ENCODE assay signal across 9 mouse cellular contexts in the genomic region with DNA sequence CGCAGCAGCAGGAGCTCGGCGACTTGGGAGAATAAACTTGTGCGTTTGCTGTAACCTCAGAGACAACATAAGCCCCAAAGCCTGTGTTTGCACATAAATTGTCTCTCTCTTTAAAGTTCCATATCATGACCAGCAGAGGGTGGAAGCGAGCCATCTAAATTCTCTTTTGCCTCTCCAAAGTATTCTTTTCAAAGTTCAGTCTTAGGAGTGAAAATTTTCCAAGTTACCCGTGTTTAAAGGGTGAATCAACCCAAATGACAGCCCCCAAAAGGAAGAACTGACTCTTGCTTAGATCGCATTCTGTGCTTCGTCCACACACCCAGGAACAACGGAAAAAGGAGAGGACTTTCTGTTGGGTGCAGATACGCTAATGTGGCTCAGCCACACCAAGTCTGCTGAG. TPM values are rescaled to one million over a fixed set of nuclear protein-coding genes. Genes with fewer than 3 reads are reported as not detected.
DNase-seq lines count a peak whose midpoint lies in the region; ATAC-seq lines count a peak whose summit lies in the region.
"Had no signal": no experiment of that assay in that cellular context is flagged by ENCODE, and none has a peak within 500 bp of the region (broad histone marks: within the 10 kb centered on the region; RNA-seq: fewer than 3 reads in every experiment).

No protein-coding gene starts in this region.

- 0 out of 2 replicates have a peak overlapping the region, but pooled peaks have one; percentile 52 for H3K9ac ChIP-seq in embryonic facial prominence, embryonic 13.5 days
- no peak overlapping the region for H3K9ac ChIP-seq in liver, embryonic 12.5 days

- H3K4me1 ChIP-seq in embryonic facial prominence, embryonic 13.5 days = peaks cover 12% of the 10 kb centered on the region
- H3K4me1 ChIP-seq in liver, embryonic 12.5 days = no peaks in the 10 kb centered on the region

- H3K4me2 ChIP-seq in embryonic facial prominence, embryonic 13.5 days = peak overlapping the region; percentile 55
- peak overlapping the region; percentile 44 for H3K4me2 ChIP-seq in liver, embryonic 12.5 days

- peak overlapping the region; percentile 28 for H3K4me3 ChIP-seq in embryonic facial prominence, embryonic 13.5 days
- H3K4me3 ChIP-seq in liver, embryonic 12.5 days = no peak overlapping the region

- H3K9me3 ChIP-seq in embryonic facial prominence, embryonic 13.5 days = no peaks in the 10 kb centered on the region
- H3K9me3 ChIP-seq in liver, embryonic 12.5 days (replicated peaks) = no peaks in the 10 kb centered on the region

- DNase-seq in left cerebral cortex, adult 18-20 months (ENCODE audit: low spot score in 2 of 2) = peak; percentile 56 to 74
- no peak for DNase-seq in left cerebral cortex, postnatal 36 days (ENCODE audit: low spot score in 2 of 2)
- DNase-seq in adipocyte (ENCODE audit: low spot score) = peak; percentile 78
- DNase-seq in hindlimb bud, embryonic 11.5 days (ENCODE audit: extremely low spot score, low read depth, low spot score) = peak; percentile 71
- DNase-seq in retina, embryonic 14.5 days (ENCODE audit: low spot score) = peak; percentile 82

- 5% methylated on average over 10 of the region's 10 CpGs for WGBS in embryonic facial prominence, embryonic 13.5 days
- WGBS in liver, embryonic 12.5 days (ENCODE audit: insufficient replicate concordance) = 6% methylated on average over 10 of the region's 10 CpGs

- H3K27me3 ChIP-seq in embryonic facial prominence, embryonic 13.5 days = no peaks in the 10 kb centered on the region
- peaks cover 11% of the 10 kb centered on the region; the same call in 1 of the 2 replicates for H3K27me3 ChIP-seq in liver, embryonic 12.5 days (replicated peaks)

- ATAC-seq in embryonic facial prominence, embryonic 13.5 days (ENCODE audit: insufficient number of reproducible peaks, insufficient read depth, low FRiP score, low TSS enrichment, low read depth) = no peak
- ATAC-seq in liver, embryonic 12.5 days = no peak
- ATAC-seq in monocyte, adult 5-6 weeks (replicated peaks; ENCODE audit: insufficient number of reproducible peaks, low FRiP score, low TSS enrichment, poor library complexity, severe bottlenecking) = no peak

- no peaks in the 10 kb centered on the region for H3K36me3 ChIP-seq in embryonic facial prominence, embryonic 13.5 days
- H3K36me3 ChIP-seq in liver, embryonic 12.5 days = no peaks in the 10 kb centered on the region

- intact Hi-C loops in left cerebral cortex, postnatal 36 days (cut with DNase I) = loop anchor here (1.0 kb wide), 1 partner anchor 108 kb away; the partner anchor contains the start of gene Gosr1

- H3K27ac ChIP-seq in embryonic facial prominence, embryonic 13.5 days = no peak overlapping the region
- H3K27ac ChIP-seq in liver, embryonic 12.5 days = no peak overlapping the region

RNA-seq across cellular contexts. Expression of gene Bhlha9, which starts 17.2 kb away (rescaled TPM):
- 1 to 10 TPM; 2.0 to 2.8 TPM for total RNA-seq in left cerebral cortex, adult 18-20 months (2021)
- total RNA-seq in left cerebral cortex, postnatal 36 days (2021) = 1 to 10 TPM; 2.1 to 4.0 TPM
- polyA plus RNA-seq in embryonic facial prominence, embryonic 13.5 days (2015; fragmentation: Nextera tagmentation; extraction: Ambion mirVana) = not detected in 2 replicates
- not detected in 2 replicates for polyA plus RNA-seq in liver, embryonic 12.5 days (2016; fragmentation: Nextera tagmentation; extraction: Ambion mirVana)
- total RNA-seq in monocyte, adult 5-6 weeks (2017) = not detected in 3 replicates
- polyA plus RNA-seq: small intestine, adult 2 months had no signal

RNA-seq across cellular contexts. Expression of gene Trarg1, which starts 24.5 kb away (rescaled TPM):
- under 1 TPM; 0.49 to 0.75 TPM for total RNA-seq in left cerebral cortex, adult 18-20 months (2021)
- total RNA-seq in left cerebral cortex, postnatal 36 days (2021) = under 1 TPM; 0.49 to 0.50 TPM
- polyA plus RNA-seq in embryonic facial prominence, embryonic 13.5 days (2015; fragmentation: Nextera tagmentation; extraction: Ambion mirVana) = 0.31 and 0.76 TPM in 2 replicates
- polyA plus RNA-seq in liver, embryonic 12.5 days (2016; fragmentation: Nextera tagmentation; extraction: Ambion mirVana) = not detected in 2 replicates
- total RNA-seq in monocyte, adult 5-6 weeks (2017) = not detected in 3 replicates

RNA-seq across cellular contexts. Expression of gene Abr, which starts 33.0 kb away (rescaled TPM):
- total RNA-seq in left cerebral cortex, adult 18-20 months (2021) = 100 to 1,000 TPM; 413 to 418 TPM
- 100 to 1,000 TPM; 439 to 452 TPM for total RNA-seq in left cerebral cortex, postnatal 36 days (2021)
- polyA plus RNA-seq in embryonic facial prominence, embryonic 13.5 days (2015; fragmentation: Nextera tagmentation; extraction: Ambion mirVana) = 35.5 and 39.1 TPM in 2 replicates
- 5.8 and 7.4 TPM in 2 replicates for polyA plus RNA-seq in liver, embryonic 12.5 days (2016; fragmentation: Nextera tagmentation; extraction: Ambion mirVana)
- 129 to 139 TPM (median 130 TPM) in 3 replicates for total RNA-seq in monocyte, adult 5-6 weeks (2017)

Comparison
In these comparisons a context has a peak if more than half of its experiments do, and no peak if none do; other contexts are left out.
1. DNase-seq: peak in left cerebral cortex, adult 18-20 months (2 of 2), adipocyte (single experiment), hindlimb bud, embryonic 11.5 days (single experiment) and retina, embryonic 14.5 days (single experiment); none in left cerebral cortex, postnatal 36 days (0 of 2).